Mouse (Mus musculus): ENCODE measurements around the gene Coq9. TPM values are rescaled to one million over a fixed set of nuclear protein-coding genes. Genes with fewer than 3 reads are reported as not detected.

Gene Coq9
- total and polyA plus RNA-seq, 3 experiments: 91.9 to 169 TPM; not detected in 1

DNA sequence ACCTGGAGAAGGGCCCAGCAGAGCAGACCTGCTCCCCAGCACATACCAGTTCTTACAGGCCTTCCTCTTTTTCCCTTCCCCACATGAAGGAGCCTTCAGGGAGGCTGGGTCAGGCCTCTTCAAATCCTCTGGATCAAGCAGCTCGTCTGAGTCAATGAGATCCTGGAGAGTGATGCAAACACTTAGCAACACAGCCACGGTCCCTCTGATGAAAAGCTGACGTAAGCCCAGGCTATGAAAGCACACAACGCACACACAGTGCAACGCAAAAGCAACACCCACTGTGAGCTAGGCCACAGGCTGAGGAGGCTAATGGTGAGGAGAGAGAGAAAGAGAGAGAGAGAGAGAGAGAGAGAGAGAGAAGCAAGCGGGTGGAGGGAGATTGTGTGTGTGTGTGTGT lies 13.0 kb upstream of the Coq9 start:
- no peak overlapping the region for H3K4me3 ChIP-seq (ENCODE audit: control insufficient read depth in 1 of 2, insufficient read depth in 1 of 2, low read depth in 2 of 2, low read length in 2 of 2)
- no peaks in the 10 kb centered on the region for H3K27me3 ChIP-seq (ENCODE audit: control insufficient read depth in 1 of 2, insufficient read depth in 2 of 2, low read length in 2 of 2)
- H3K9me3 ChIP-seq (replicated peaks; ENCODE audit: insufficient read depth, low read length): no peaks in the 10 kb centered on the region
- H3K36me3 ChIP-seq (ENCODE audit: control insufficient read depth in 1 of 2, insufficient read depth in 2 of 2, low read length in 2 of 2): peaks cover 2 to 30% of the 10 kb centered on the region in 2 experiments; a peak in 3 of 4 replicates
- no peak for DNase-seq (ENCODE audit: low read depth, low spot score)
- peak overlapping the region; percentile 29; the same call in 1 of the 2 replicates for H3K27ac ChIP-seq (ENCODE audit: control insufficient read depth, low read depth, low read length)
- H3K9ac ChIP-seq (ENCODE audit: control insufficient read depth, low read depth, low read length, poor library complexity, severe bottlenecking): no peak overlapping the region
- H3K4me1 ChIP-seq (ENCODE audit: control insufficient read depth in 1 of 2, insufficient read depth in 2 of 2, low read length in 2 of 2): no peaks in the 10 kb centered on the region
- TF ChIP-seq GATA1 (IDR thresholded peaks at IDR 0.05; ENCODE audit: low read depth, low read length): no peak
- TF ChIP-seq TBP (IDR thresholded peaks at IDR 0.05; ENCODE audit: low read depth, low read length): no peak
- TF ChIP-seq JUND (IDR thresholded peaks at IDR 0.05; ENCODE audit: low read depth, low read length): no peak
- TF ChIP-seq TAL1 (IDR thresholded peaks at IDR 0.05; ENCODE audit: low read length): no peak
- TF ChIP-seq CHD2 (IDR thresholded peaks at IDR 0.05; ENCODE audit: low read length): no peak
- no peak for TF ChIP-seq KAT2A (conservative IDR thresholded peaks at IDR 0.05; ENCODE audit: low read depth, low read length)
- no peak for TF ChIP-seq ZKSCAN1 (IDR thresholded peaks at IDR 0.05; ENCODE audit: low read depth, low read length)
- no peak for TF ChIP-seq MAFK (IDR thresholded peaks at IDR 0.05; ENCODE audit: borderline replicate concordance, low read depth, low read length)
- no peak for TF ChIP-seq SIN3A (IDR thresholded peaks at IDR 0.05; ENCODE audit: low read length)
- no peak for TF ChIP-seq ZMIZ1 (IDR thresholded peaks at IDR 0.05; ENCODE audit: low read depth, low read length)
- H3K79me2 ChIP-seq (ENCODE audit: control insufficient read depth, insufficient read depth, low read length, poor library complexity): no peaks in the 10 kb centered on the region

- no peaks in the 10 kb centered on the region for H3K27me3 ChIP-seq (ENCODE audit: control insufficient read depth in 1 of 2, insufficient read depth in 2 of 2, low read length in 2 of 2)
- no peak for DNase-seq (ENCODE audit: low read depth, low spot score)
- TF ChIP-seq MAX (IDR thresholded peaks at IDR 0.05; ENCODE audit: low read length) (no peak), ZC3H11A (IDR thresholded peaks at IDR 0.05; ENCODE audit: low read depth, low read length) (no peak), KAT2A (conservative IDR thresholded peaks at IDR 0.05; ENCODE audit: low read depth, low read length) (no peak), USF2 (IDR thresholded peaks at IDR 0.05; ENCODE audit: borderline replicate concordance in 1 of 2, insufficient read depth in 1 of 2, low read depth in 1 of 2, low read length in 2 of 2) (no peak), ZNF384 (IDR thresholded peaks at IDR 0.05; ENCODE audit: low read depth, low read length) (no peak)
- H3K9me3 ChIP-seq (replicated peaks; ENCODE audit: insufficient read depth, low read length): no peaks in the 10 kb centered on the region
- H3K79me2 ChIP-seq (ENCODE audit: control insufficient read depth, insufficient read depth, low read length, poor library complexity): no peaks in the 10 kb centered on the region
- peaks cover 2 to 32% of the 10 kb centered on the region in 2 experiments; a peak in 3 of 4 replicates for H3K36me3 ChIP-seq (ENCODE audit: control insufficient read depth in 1 of 2, insufficient read depth in 2 of 2, low read length in 2 of 2)
- H3K4me3 ChIP-seq (ENCODE audit: control insufficient read depth in 1 of 2, insufficient read depth in 1 of 2, low read depth in 2 of 2, low read length in 2 of 2): no peak overlapping the region
- H3K9ac ChIP-seq (ENCODE audit: control insufficient read depth, low read depth, low read length, poor library complexity, severe bottlenecking): no peak overlapping the region
- H3K4me1 ChIP-seq (ENCODE audit: control insufficient read depth in 1 of 2, insufficient read depth in 2 of 2, low read length in 2 of 2): no peaks in the 10 kb centered on the region
- H3K27ac ChIP-seq (ENCODE audit: control insufficient read depth, low read depth, low read length): no peak overlapping the region
Measured at GRCm38 (mm10) chr8:94826210-94826609, 11.9 kb upstream of the Coq9 start.

GRCm38 (mm10) chr8:94828284-94828683 lies 9.8 kb upstream of the Coq9 start:
- Histone ChIP-seq H3K27ac (ENCODE audit: control insufficient read depth, low read depth, low read length) (no peak overlapping the region), H3K9me3 (replicated peaks; ENCODE audit: insufficient read depth, low read length) (no peaks in the 10 kb centered on the region), H3K27me3 (ENCODE audit: control insufficient read depth in 1 of 2, insufficient read depth in 2 of 2, low read length in 2 of 2) (no peaks in the 10 kb centered on the region), H3K79me2 (ENCODE audit: control insufficient read depth, insufficient read depth, low read length, poor library complexity) (peaks cover 7% of the 10 kb centered on the region; the same call in 1 of the 2 replicates), H3K9ac (ENCODE audit: control insufficient read depth, low read depth, low read length, poor library complexity, severe bottlenecking) (no peak overlapping the region), H3K36me3 (ENCODE audit: control insufficient read depth in 1 of 2, insufficient read depth in 2 of 2, low read length in 2 of 2) (peaks cover 2 to 40% of the 10 kb centered on the region in 2 experiments; a peak in 3 of 4 replicates), H3K4me1 (ENCODE audit: control insufficient read depth in 1 of 2, insufficient read depth in 2 of 2, low read length in 2 of 2) (no peaks in the 10 kb centered on the region), H3K4me3 (ENCODE audit: control insufficient read depth in 1 of 2, insufficient read depth in 1 of 2, low read depth in 2 of 2, low read length in 2 of 2) (no peak overlapping the region)
- no peak for DNase-seq (ENCODE audit: low read depth, low spot score)
- TF ChIP-seq USF2 (IDR thresholded peaks at IDR 0.05; ENCODE audit: borderline replicate concordance in 1 of 2, insufficient read depth in 1 of 2, low read depth in 1 of 2, low read length in 2 of 2) (no peak), TBP (IDR thresholded peaks at IDR 0.05; ENCODE audit: low read depth, low read length) (no peak), CTCF (IDR thresholded peaks at IDR 0.05 in 2 of 3, conservative IDR thresholded peaks at IDR 0.05 in 1 of 3; ENCODE audit: control insufficient read depth in 1 of 3, insufficient read depth in 1 of 3, low read depth in 2 of 3, low read length in 3 of 3, poor library complexity in 1 of 3, severe bottlenecking in 1 of 3) (no peak), RCOR1 (IDR thresholded peaks at IDR 0.05; ENCODE audit: low read depth, low read length) (no peak), EP300 (IDR thresholded peaks at IDR 0.05; ENCODE audit: low read depth in 1 of 2, low read length in 2 of 2) (no peak), MAZ (IDR thresholded peaks at IDR 0.05; ENCODE audit: low read depth, low read length) (no peak), GATA1 (IDR thresholded peaks at IDR 0.05; ENCODE audit: low read depth, low read length) (no peak), E2F4 (IDR thresholded peaks at IDR 0.05; ENCODE audit: borderline replicate concordance, low read depth, low read length) (no peak), JUND (IDR thresholded peaks at IDR 0.05; ENCODE audit: low read depth, low read length) (no peak), ETS1 (IDR thresholded peaks at IDR 0.05; ENCODE audit: low read depth, low read length) (no peak), MYC (IDR thresholded peaks at IDR 0.05; ENCODE audit: low read depth, low read length) (no peak), SIN3A (IDR thresholded peaks at IDR 0.05; ENCODE audit: low read length) (no peak)

Data from MEL (cell line).